Mouse (Mus musculus) kidney, postnatal 0 days (tissue): ENCODE data around the gene Ebf1. TPM values are rescaled to one million over a fixed set of nuclear protein-coding genes. Genes with fewer than 3 reads are reported as not detected.

Source experiments
- ATAC-seq: fragments of 200-750 bp; cut with Nextera tagmentation; replicated peaks from 2 replicates; pipeline ENCODE4 v1.8.0; 2017; ENCODE audit warnings: low read depth, moderate number of reproducible peaks, moderate TSS enrichment, moderate library complexity; ENCODE audit not compliant: low FRiP score
- DNase-seq: peaks from one replicate; pipeline ENCODE4 v3.0.0-alpha.2; 2016; ENCODE audit warnings: low spot score
- H3K27ac ChIP-seq: fragments of 300-500 bp; sonication (generic); 2 replicates; pipeline ENCODE4 v1.5.1; 2014; ENCODE audit warnings: mild to moderate bottlenecking
- H3K27me3 ChIP-seq: fragments of 300-500 bp; sonication (generic); 2 replicates; pipeline ENCODE4 v1.6.1; 2014; ENCODE audit warnings: low read length, mixed read lengths; ENCODE audit not compliant: insufficient read depth
- H3K36me3 ChIP-seq: fragments of 300-500 bp; sonication (generic); 2 replicates; pipeline ENCODE4 v1.6.1; 2014; ENCODE audit warnings: low read length, mixed read lengths; ENCODE audit not compliant: insufficient read depth
- H3K4me1 ChIP-seq: fragments of 300-500 bp; sonication (generic); replicated peaks from 2 replicates; pipeline ENCODE4 v1.6.1; 2014; ENCODE audit warnings: antibody characterized with exemption, low read length, mixed read lengths; ENCODE audit not compliant: insufficient read depth
- H3K4me2 ChIP-seq: fragments of 300-500 bp; sonication (generic); 2 replicates; pipeline ENCODE4 v1.6.1; 2014; ENCODE audit warnings: mild to moderate bottlenecking, low read length, moderate library complexity, mixed read lengths
- H3K4me3 ChIP-seq: fragments of 300-500 bp; sonication (generic); replicated peaks from 2 replicates; pipeline ENCODE4 v1.5.1; 2014; ENCODE audit warnings: low read depth, low read length
- H3K9ac ChIP-seq: fragments of 300-500 bp; sonication (generic); 2 replicates; pipeline ENCODE4 v1.6.1; 2014; ENCODE audit warnings: low read depth, low read length
- H3K9me3 ChIP-seq: fragments of 300-500 bp; sonication (generic); replicated peaks from 2 replicates; pipeline ENCODE4 v1.6.1; 2016; ENCODE audit warnings: low read length, inconsistent platforms, mixed read lengths
- CTCF ChIP-seq: IDR thresholded peaks from 2 replicates; pipeline ENCODE4 v1.5.1; 2016; ENCODE audit warnings: antibody characterized with exemption, low read depth, mild to moderate bottlenecking, moderate library complexity
- WGBS: fragments of 180-500 bp; shearing (Covaris S2); extraction: QIAGEN DNeasy Blood & Tissue Kit; methylation state at CpG from one replicate; pipeline ENCODE4 v1.1.7; 2014; 5-methylcytosine and 5-hydroxymethylcytosine counted together
- polyA plus RNA-seq: library from polyadenylated mRNA; unstranded; fragments of >200 nt; fragmentation: Nextera tagmentation; extraction: Ambion mirVana; gene quantifications from 2 replicates; pipeline ENCODE4 v1.2.1, GENCODE M21; 2015

The Ebf1 gene
- polyA plus RNA-seq, 1 experiment from 2014 or later, result 19.6 TPM

GRCm38 (mm10) chr11:44710861-44711260, 93.7 kb downstream of the Ebf1 start:
- TF ChIP-seq CTCF, result no peak
- no peak overlapping the region for H3K4me2 ChIP-seq
- DNase-seq (no peak), ATAC-seq (no peak)
- H3K9ac ChIP-seq, result no peak overlapping the region
- H3K27ac ChIP-seq, result no peak overlapping the region
- H3K27me3 ChIP-seq, result no peaks in the 10 kb centered on the region
- H3K9me3 ChIP-seq, result no peaks in the 10 kb centered on the region
- H3K4me3 ChIP-seq, result no peak overlapping the region
- peaks cover 11% of the 10 kb centered on the region; the same call in 1 of the 2 replicates for H3K4me1 ChIP-seq
- no peaks in the 10 kb centered on the region for H3K36me3 ChIP-seq

DNA sequence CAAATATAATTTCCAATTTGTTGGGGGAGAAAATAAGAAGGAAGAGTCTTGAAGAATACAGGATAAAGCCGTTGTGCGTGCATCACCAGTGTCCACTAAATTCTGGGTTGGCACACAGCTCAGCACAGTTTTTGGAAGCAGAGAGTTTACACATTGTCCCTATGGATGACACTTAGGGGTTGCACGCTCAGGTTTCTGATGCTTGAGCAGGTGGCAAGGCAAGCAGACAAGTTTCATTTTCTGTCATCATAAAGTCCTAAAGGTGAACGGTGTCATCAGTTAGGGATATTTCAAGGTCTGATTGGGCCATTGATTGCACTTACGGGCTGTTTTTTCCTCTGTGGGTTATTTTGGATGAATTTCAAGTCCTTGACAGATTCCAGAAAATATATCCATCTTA, 97.1 kb downstream of the Ebf1 start:
- Histone ChIP-seq H3K27ac (no peak overlapping the region), H3K4me3 (no peak overlapping the region), H3K27me3 (no peaks in the 10 kb centered on the region), H3K9ac (no peak overlapping the region), H3K36me3 (no peaks in the 10 kb centered on the region), H3K4me1 (0 out of 2 replicates have a peak, but pooled peaks cover 4% of the 10 kb centered on the region), H3K4me2 (no peak overlapping the region), H3K9me3 (no peaks in the 10 kb centered on the region)
- 65% methylated on average over 5 of the region's 5 CpGs for WGBS
- ATAC-seq (no peak), DNase-seq (no peak)
- no peak for TF ChIP-seq CTCF

DNA sequence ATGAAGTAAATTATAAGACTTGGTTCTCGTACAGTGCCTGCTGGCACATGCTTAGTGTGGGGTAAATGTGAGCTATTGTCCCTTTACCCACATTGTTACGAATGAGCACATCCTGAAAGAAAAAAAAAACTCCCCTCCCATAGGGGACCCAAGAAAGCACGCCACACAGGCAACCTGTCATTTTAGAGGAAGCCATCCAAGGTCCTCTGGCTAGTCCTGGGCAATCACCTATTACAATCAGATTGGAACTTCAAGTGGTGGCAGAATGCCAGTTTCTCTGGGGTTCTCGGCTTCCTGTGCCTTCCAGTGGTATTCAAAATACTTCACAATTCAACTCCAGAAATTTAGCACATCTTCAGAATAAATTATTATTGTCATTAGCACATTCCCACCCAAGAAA, 98.7 kb downstream of the Ebf1 start:
- H3K36me3 ChIP-seq, result no peaks in the 10 kb centered on the region
- H3K4me3 ChIP-seq, result no peak overlapping the region
- H3K4me1 ChIP-seq, result 0 out of 2 replicates have a peak, but pooled peaks cover 4% of the 10 kb centered on the region
- no peaks in the 10 kb centered on the region for H3K27me3 ChIP-seq
- ATAC-seq (no peak), DNase-seq (no peak)
- WGBS, result 63% methylated on average over 4 of the region's 4 CpGs
- H3K9ac ChIP-seq, result no peak overlapping the region
- no peak for TF ChIP-seq CTCF
- H3K27ac ChIP-seq, result no peak overlapping the region
- no peaks in the 10 kb centered on the region for H3K9me3 ChIP-seq
- no peak overlapping the region for H3K4me2 ChIP-seq

DNA sequence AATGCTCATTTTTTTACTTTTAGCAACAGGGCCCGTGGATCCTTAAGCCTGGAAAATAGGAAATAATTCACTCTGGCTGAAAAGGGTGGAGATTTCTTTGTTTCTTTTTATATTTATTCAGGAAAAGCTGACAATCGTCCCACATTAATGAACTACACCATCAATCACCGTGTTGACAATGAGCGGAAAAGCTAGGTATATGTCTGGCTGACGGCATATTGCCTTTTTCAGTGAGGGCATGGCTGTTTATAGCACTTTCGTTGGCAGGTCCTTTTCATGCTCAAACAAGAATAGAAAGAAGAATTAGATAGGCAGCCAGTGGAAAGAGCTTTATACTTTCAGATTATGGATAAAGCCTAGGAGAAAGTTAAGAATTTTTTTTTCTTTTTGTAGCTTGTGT, 99.8 kb downstream of the Ebf1 start:
- H3K4me2 ChIP-seq, result no peak overlapping the region
- H3K9ac ChIP-seq, result no peak overlapping the region
- H3K27ac ChIP-seq, result no peak overlapping the region
- DNase-seq (peak; percentile 48), ATAC-seq (no peak)
- no peaks in the 10 kb centered on the region for H3K36me3 ChIP-seq
- 64% methylated on average over 6 of the region's 6 CpGs for WGBS
- no peaks in the 10 kb centered on the region for H3K9me3 ChIP-seq
- TF ChIP-seq CTCF, result no peak
- 0 out of 2 replicates have a peak, but pooled peaks cover 4% of the 10 kb centered on the region for H3K4me1 ChIP-seq
- H3K4me3 ChIP-seq, result no peak overlapping the region
- H3K27me3 ChIP-seq, result no peaks in the 10 kb centered on the region

DNA sequence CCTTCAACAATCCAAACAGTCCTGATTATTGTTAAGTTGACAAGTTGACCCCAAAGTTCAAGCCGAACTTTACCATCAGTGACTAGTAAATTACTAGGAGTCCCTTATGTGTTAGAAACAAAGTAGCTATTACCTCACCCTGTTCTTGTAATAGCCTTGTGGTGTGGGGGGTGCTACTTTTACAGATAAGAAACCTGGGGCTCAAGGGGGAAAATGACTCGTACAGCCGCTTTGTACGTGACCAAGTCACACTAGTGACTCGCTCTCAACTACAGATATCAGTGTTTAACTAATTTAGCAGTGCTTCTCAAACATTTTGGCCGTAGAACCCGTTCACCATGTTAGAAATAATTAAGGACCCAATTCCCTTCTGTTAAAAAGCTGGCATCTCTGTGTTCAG, 100.5 kb downstream of the Ebf1 start:
- 76% methylated on average over 7 of the region's 7 CpGs for WGBS

GRCm38 (mm10) chr11:44721976-44722375, 104.9 kb downstream of the Ebf1 start:
- H3K9me3 ChIP-seq, result no peaks in the 10 kb centered on the region
- no peak overlapping the region for H3K27ac ChIP-seq
- no peaks in the 10 kb centered on the region for H3K4me1 ChIP-seq
- H3K4me3 ChIP-seq, result no peak overlapping the region
- H3K36me3 ChIP-seq, result no peaks in the 10 kb centered on the region
- WGBS, result 93% methylated on average over 4 of the region's 4 CpGs
- H3K9ac ChIP-seq, result no peak overlapping the region
- DNase-seq, result no peak
- ATAC-seq, result no peak
- no peaks in the 10 kb centered on the region for H3K27me3 ChIP-seq
- TF ChIP-seq CTCF, result no peak
- H3K4me2 ChIP-seq, result no peak overlapping the region

More for the DNA sequence above, 100.5 kb downstream of the Ebf1 start:
- no peak for TF ChIP-seq CTCF
- Histone ChIP-seq H3K9ac (no peak overlapping the region), H3K4me3 (no peak overlapping the region), H3K9me3 (no peaks in the 10 kb centered on the region), H3K36me3 (no peaks in the 10 kb centered on the region), H3K27ac (no peak overlapping the region), H3K4me2 (no peak overlapping the region), H3K4me1 (0 out of 2 replicates have a peak, but pooled peaks cover 4% of the 10 kb centered on the region), H3K27me3 (no peaks in the 10 kb centered on the region)
- DNase-seq, result no peak
- ATAC-seq, result no peak

GRCm38 (mm10) chr11:44723950-44724502, 106.9 kb downstream of the Ebf1 start:
- Histone ChIP-seq H3K27me3 (no peaks in the 10 kb centered on the region), H3K9ac (no peak overlapping the region), H3K4me2 (no peak overlapping the region), H3K27ac (no peak overlapping the region), H3K4me1 (no peaks in the 10 kb centered on the region), H3K36me3 (no peaks in the 10 kb centered on the region), H3K9me3 (no peaks in the 10 kb centered on the region), H3K4me3 (no peak overlapping the region)
- DNase-seq (no peak), ATAC-seq (no peak)
- TF ChIP-seq CTCF, result no peak
- WGBS, result 81% methylated on average over 6 of the region's 6 CpGs
